Mouse (Mus musculus) testis, adult 2 months (tissue): ENCODE data around the gene Coro1b.

Experiments
- CTCF ChIP-seq: fragments of 200-500 bp; IDR thresholded peaks from 2 replicates; pipeline ENCODE4 v1.5.1; 2012; ENCODE audit warnings: low read depth, mild to moderate bottlenecking, inconsistent platforms, low read length, moderate library complexity; ENCODE audit not compliant: control insufficient read depth, insufficient read depth, insufficient replicate concordance
- POLR2A ChIP-seq: fragments of 200-500 bp; IDR thresholded peaks from 2 replicates; pipeline ENCODE4 v1.6.1; 2012; ENCODE audit warnings: low read depth, mild to moderate bottlenecking, inconsistent platforms, low read length, moderate library complexity; ENCODE audit not compliant: control insufficient read depth

- TF ChIP-seq POLR2A = no peak
- TF ChIP-seq CTCF = no peak
These were observed 864 bp downstream of the Coro1b start for GRCm38 (mm10) chr19:4149283-4149682.
